Mouse (Mus musculus) embryonic facial prominence, embryonic 14.5 days (tissue): ENCODE data around the gene Fhl3. TPM values are rescaled to one million over a fixed set of nuclear protein-coding genes. Genes with fewer than 3 reads are reported as not detected.

Source experiments
- ATAC-seq: fragments of 200-750 bp; cut with Nextera tagmentation; 2 replicates; pipeline ENCODE4 v1.8.0; 2017; ENCODE audit warnings: low read depth, moderate number of reproducible peaks, moderate TSS enrichment
- DNase-seq: peaks from one replicate; pipeline ENCODE4 v3.0.0-alpha.2; 2015; ENCODE audit warnings: low spot score
- H3K27ac ChIP-seq: fragments of 300-500 bp; sonication (generic); replicated peaks from 2 replicates; pipeline ENCODE4 v1.5.1; 2014; ENCODE audit warnings: low read depth, mild to moderate bottlenecking, low read length, moderate library complexity
- H3K27me3 ChIP-seq: fragments of 300-500 bp; sonication (generic); replicated peaks from 2 replicates; pipeline ENCODE4 v1.6.1; 2014; ENCODE audit warnings: low read length; ENCODE audit not compliant: control insufficient read depth, insufficient read depth
- H3K36me3 ChIP-seq: fragments of 300-500 bp; sonication (generic); 2 replicates; pipeline ENCODE4 v1.6.1; 2014; ENCODE audit warnings: low read length, mixed read lengths; ENCODE audit not compliant: control insufficient read depth, insufficient read depth
- H3K4me1 ChIP-seq: fragments of 300-500 bp; sonication (generic); 2 replicates; pipeline ENCODE4 v1.6.1; 2014; ENCODE audit warnings: antibody characterized with exemption, low read length; ENCODE audit not compliant: control insufficient read depth, insufficient read depth
- H3K4me2 ChIP-seq: fragments of 300-500 bp; sonication (generic); 2 replicates; pipeline ENCODE4 v1.6.1; 2014; ENCODE audit warnings: low read depth, mild to moderate bottlenecking, low read length, moderate library complexity, mixed read lengths
- H3K4me3 ChIP-seq: fragments of 300-500 bp; sonication (generic); 2 replicates; pipeline ENCODE4 v1.5.1; 2014; ENCODE audit warnings: low read depth, mild to moderate bottlenecking, low read length
- H3K9ac ChIP-seq: fragments of 300-500 bp; sonication (generic); 2 replicates; pipeline ENCODE4 v1.6.1; 2014; ENCODE audit warnings: low read depth, mild to moderate bottlenecking, low read length, moderate library complexity, mixed read lengths
- H3K9me3 ChIP-seq: fragments of 300-500 bp; sonication (generic); 2 replicates; pipeline ENCODE4 v1.6.1; 2016; ENCODE audit warnings: low read length; ENCODE audit not compliant: control insufficient read depth
- WGBS: fragments of 180-500 bp; shearing (Covaris S2); extraction: QIAGEN DNeasy Blood & Tissue Kit; methylation state at CpG from one replicate; pipeline ENCODE4 v1.1.7; 2014; 5-methylcytosine and 5-hydroxymethylcytosine counted together
- polyA plus RNA-seq: library from polyadenylated mRNA; unstranded; fragments of >200 nt; fragmentation: Nextera tagmentation; extraction: Ambion mirVana; gene quantifications from 2 replicates; pipeline ENCODE4 v1.2.1, GENCODE M21; 2014

Gene Fhl3
- polyA plus RNA-seq, 1 experiment from 2014 or later: 18.2 TPM

GRCm38 (mm10) chr4:124663034-124663433 lies 37.5 kb upstream of the Fhl3 start:
- Histone ChIP-seq H3K4me1 (0 out of 2 replicates have a peak, but pooled peaks cover 3% of the 10 kb centered on the region), H3K27me3 (peaks cover 64% of the 10 kb centered on the region), H3K27ac (no peak overlapping the region), H3K9ac (no peak overlapping the region), H3K36me3 (no peaks in the 10 kb centered on the region), H3K9me3 (no peaks in the 10 kb centered on the region), H3K4me2 (no peak overlapping the region), H3K4me3 (no peak overlapping the region)
- 49% methylated on average over 3 of the region's 3 CpGs for WGBS
- no peak for ATAC-seq
- peak; percentile 29 for DNase-seq

DNA sequence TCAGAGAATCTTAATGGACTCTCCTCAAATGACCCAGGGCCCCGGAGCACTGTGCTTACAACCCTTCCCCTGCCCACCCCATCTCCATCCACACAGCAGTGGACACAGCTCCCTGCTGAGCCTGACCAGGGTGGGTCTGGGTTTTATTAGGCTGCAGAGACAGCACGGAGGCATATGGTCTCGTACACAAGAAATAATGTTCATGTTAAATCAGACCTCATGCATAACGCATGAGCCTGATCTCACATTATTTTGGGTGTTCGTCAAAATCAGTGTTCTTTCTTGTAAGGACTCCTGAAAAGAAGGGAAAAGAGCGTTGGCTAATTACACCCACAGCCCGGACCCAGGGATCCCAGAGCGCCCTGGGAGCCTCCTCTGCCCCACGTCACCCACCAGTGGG lies 36.3 kb upstream of the Fhl3 start:
- Histone ChIP-seq H3K4me1 (no peaks in the 10 kb centered on the region), H3K27ac (no peak overlapping the region), H3K4me3 (no peak overlapping the region), H3K9me3 (no peaks in the 10 kb centered on the region), H3K4me2 (no peak overlapping the region), H3K36me3 (no peaks in the 10 kb centered on the region), H3K9ac (no peak overlapping the region), H3K27me3 (peaks cover 53% of the 10 kb centered on the region)
- DNase-seq (no peak), ATAC-seq (no peak)
- WGBS: 44% methylated on average over 9 of the region's 9 CpGs

DNA sequence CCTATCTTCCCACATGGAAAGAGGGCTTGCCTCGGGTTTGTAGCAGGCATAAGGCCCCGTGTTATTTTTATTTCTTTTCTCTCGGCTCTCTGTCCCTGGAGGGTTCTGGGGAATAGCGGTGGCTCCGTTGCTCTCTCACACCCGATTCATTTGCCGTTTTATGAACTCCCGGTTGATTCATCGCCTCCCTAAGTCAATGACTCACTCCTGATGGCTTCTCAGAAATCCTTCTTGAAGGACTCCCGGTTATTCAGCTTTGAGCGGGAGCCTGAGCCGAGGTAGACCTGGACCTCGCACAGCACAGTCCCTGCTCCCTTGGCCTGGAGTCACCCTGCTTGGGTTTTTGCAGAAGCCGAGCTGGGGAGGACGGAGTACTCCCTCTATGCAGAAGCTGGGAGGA lies 35.9 kb upstream of the Fhl3 start:
- WGBS: 67% methylated on average over 15 of the region's 15 CpGs

GRCm38 (mm10) chr4:124667476-124668033 lies 32.9 kb upstream of the Fhl3 start:
- H3K27ac ChIP-seq: no peak overlapping the region
- H3K9me3 ChIP-seq: no peaks in the 10 kb centered on the region
- peaks cover 9% of the 10 kb centered on the region for H3K4me1 ChIP-seq
- no peak overlapping the region for H3K4me2 ChIP-seq
- DNase-seq (no peak), ATAC-seq (no peak)
- no peaks in the 10 kb centered on the region for H3K36me3 ChIP-seq
- peaks cover 32% of the 10 kb centered on the region for H3K27me3 ChIP-seq
- no peak overlapping the region for H3K9ac ChIP-seq
- 38% methylated on average over 14 of the region's 14 CpGs for WGBS
- H3K4me3 ChIP-seq: no peak overlapping the region

More for the DNA sequence above, 35.9 kb upstream of the Fhl3 start:
- no peaks in the 10 kb centered on the region for H3K4me1 ChIP-seq
- no peak overlapping the region for H3K4me2 ChIP-seq
- H3K27me3 ChIP-seq: peaks cover 49% of the 10 kb centered on the region
- no peak overlapping the region for H3K4me3 ChIP-seq
- no peak overlapping the region for H3K9ac ChIP-seq
- no peaks in the 10 kb centered on the region for H3K9me3 ChIP-seq
- DNase-seq (no peak), ATAC-seq (no peak)
- H3K36me3 ChIP-seq: no peaks in the 10 kb centered on the region
- H3K27ac ChIP-seq: no peak overlapping the region

GRCm38 (mm10) chr4:124668078-124668477 lies 32.4 kb upstream of the Fhl3 start:
- DNase-seq: no peak
- Histone ChIP-seq H3K9ac (no peak overlapping the region), H3K27ac (no peak overlapping the region), H3K9me3 (no peaks in the 10 kb centered on the region), H3K4me3 (no peak overlapping the region), H3K27me3 (peaks cover 32% of the 10 kb centered on the region), H3K4me2 (no peak overlapping the region), H3K36me3 (no peaks in the 10 kb centered on the region), H3K4me1 (peaks cover 14% of the 10 kb centered on the region)
- peak; percentile 62; the same call in 1 of the 2 replicates for ATAC-seq
- 15% methylated on average over 8 of the region's 8 CpGs for WGBS

DNA sequence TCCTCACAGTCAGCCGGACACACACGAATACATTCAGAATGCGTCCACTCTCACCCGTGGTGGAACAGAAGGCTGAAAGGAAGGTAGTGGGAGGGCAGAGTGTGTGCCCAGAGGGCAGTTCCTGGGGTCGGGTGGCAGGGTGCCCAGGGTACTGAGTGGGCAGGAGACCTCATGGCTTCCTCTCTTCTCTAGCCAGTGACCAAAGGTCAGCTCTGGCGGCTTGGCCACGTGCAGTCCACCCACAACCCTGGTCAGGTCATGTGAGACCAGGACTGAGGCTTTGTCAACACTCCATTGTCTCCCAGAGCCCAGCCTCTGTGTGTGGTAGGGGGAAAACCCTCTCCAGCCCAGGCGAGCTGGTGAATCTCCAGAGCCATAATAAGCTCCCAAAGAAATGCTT lies 30.3 kb upstream of the Fhl3 start:
- no peak overlapping the region for H3K9ac ChIP-seq
- no peak overlapping the region for H3K4me2 ChIP-seq
- H3K9me3 ChIP-seq: no peaks in the 10 kb centered on the region
- DNase-seq: no peak
- H3K27me3 ChIP-seq: peaks cover 19% of the 10 kb centered on the region
- no peaks in the 10 kb centered on the region for H3K36me3 ChIP-seq
- no peak for ATAC-seq
- H3K4me1 ChIP-seq: peaks cover 15% of the 10 kb centered on the region
- no peak overlapping the region for H3K4me3 ChIP-seq
- H3K27ac ChIP-seq: no peak overlapping the region
- WGBS: 77% methylated on average over 8 of the region's 8 CpGs

DNA sequence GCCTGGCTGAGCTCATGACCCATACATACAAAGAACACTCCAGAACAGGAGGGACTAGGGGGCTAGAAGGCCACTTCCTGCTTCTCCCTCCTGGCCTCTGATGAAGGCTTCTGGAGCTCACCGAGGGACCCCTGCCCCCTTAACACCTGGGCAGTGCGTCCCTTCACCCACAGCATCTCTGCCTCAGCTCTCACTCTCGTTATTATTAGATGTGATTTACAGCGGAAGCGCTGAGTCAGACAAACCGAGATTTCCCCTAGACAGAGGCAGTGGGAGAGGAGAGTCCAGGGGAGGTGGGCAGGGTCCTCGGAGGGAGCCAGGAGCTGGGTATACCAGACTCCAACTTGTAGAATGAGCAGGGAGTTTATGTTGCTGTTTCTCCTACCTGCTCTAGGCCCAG lies 28.9 kb upstream of the Fhl3 start:
- H3K4me3 ChIP-seq: no peak overlapping the region
- no peak for ATAC-seq
- 0 out of 2 replicates have a peak, but pooled peaks cover 7% of the 10 kb centered on the region for H3K36me3 ChIP-seq
- peaks cover 19% of the 10 kb centered on the region for H3K27me3 ChIP-seq
- no peak overlapping the region for H3K4me2 ChIP-seq
- DNase-seq: no peak
- no peak overlapping the region for H3K27ac ChIP-seq
- no peaks in the 10 kb centered on the region for H3K9me3 ChIP-seq
- no peak overlapping the region for H3K9ac ChIP-seq
- 36% methylated on average over 7 of the region's 7 CpGs for WGBS
- H3K4me1 ChIP-seq: peaks cover 15% of the 10 kb centered on the region

DNA sequence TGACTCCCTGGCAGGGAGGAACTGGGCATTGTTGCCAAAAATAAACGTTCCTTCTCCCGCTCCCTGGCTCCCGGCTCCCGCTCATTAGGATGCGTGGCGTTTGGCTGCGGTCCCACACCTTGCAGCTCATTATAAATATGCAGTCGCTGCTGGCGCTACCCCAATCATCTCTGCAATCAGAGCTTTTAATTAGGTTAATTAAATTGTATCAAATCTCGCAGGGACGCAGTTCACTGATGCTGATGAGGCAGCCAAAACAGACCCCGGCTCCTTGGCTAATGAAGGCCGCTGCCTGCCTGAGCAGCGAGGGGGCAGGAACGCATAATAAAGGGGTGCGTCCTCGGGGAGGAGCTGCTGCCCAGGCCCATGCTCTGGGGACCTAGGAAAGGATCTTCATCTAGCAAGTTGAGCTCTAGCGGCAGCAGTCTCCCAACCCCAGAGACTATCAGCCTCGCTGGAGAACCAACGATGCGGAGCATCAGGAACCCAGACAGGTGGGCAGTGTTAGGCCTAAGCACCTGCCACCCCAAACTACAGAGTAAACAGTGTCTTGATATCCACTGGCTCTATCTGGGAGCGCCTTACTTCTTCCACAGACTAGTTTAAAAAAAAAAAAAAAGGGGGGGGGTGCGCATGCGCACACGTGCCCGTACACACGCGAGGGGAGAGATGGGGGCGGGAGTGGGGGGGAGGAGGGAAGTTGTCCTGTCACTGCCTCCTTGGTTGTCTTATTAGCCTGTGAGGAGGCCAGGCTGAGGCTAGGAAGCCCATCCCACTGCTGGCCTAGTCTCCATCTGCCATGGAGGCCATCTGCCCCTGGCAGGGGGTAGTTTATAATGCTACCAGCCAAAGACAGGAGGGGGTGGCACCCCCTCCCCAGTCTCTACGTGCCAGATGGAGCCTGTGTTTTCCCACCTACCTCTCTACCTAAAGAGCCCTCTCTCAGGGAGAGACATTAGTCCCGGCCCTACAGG lies 27.9 kb upstream of the Fhl3 start:
- ATAC-seq (peak; percentile 39; the same call in 1 of the 2 replicates), DNase-seq (peak; percentile 63)
- 0 out of 2 replicates have a peak overlapping the region, but pooled peaks have one; percentile 20 for H3K9ac ChIP-seq
- peaks cover 17% of the 10 kb centered on the region for H3K36me3 ChIP-seq
- peaks cover 19% of the 10 kb centered on the region for H3K27me3 ChIP-seq
- H3K9me3 ChIP-seq: no peaks in the 10 kb centered on the region
- 1% methylated on average over 26 of the region's 31 CpGs for WGBS
- H3K4me2 ChIP-seq: peak overlapping the region; percentile 50
- H3K27ac ChIP-seq: no peak overlapping the region
- peaks cover 15% of the 10 kb centered on the region for H3K4me1 ChIP-seq
- peak overlapping the region; percentile 7; the same call in 1 of the 2 replicates for H3K4me3 ChIP-seq
